In the genomic region with DNA sequence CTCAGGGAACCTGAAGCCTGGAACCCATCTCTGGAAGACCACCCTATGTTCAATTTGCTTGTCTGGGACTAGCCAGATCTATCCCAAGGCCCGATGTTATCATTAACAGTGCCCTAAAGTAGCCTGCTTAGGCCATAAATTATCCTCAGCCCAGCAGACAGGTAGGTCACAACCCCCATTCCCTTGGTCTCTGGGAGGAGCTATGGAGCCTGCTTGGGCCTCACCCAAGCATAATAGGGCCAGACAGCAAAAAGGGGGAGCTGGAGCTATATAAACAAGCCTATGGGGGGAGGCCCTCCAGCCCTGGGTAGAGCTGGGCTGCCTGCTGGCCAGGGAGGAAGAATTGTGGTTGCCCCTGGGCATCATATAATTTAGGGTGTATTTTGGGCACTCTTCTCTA, we compare ENCODE assay signal across 18 mouse cellular contexts. TPM values are rescaled to one million over a fixed set of nuclear protein-coding genes. Genes with fewer than 3 reads are reported as not detected.
DNase-seq lines count a peak whose midpoint lies in the region; ATAC-seq lines count a peak whose summit lies in the region.
"Had no signal": no experiment of that assay in that cellular context is flagged by ENCODE, and none has a peak within 500 bp of the region (broad histone marks: within the 10 kb centered on the region; RNA-seq: fewer than 3 reads in every experiment).

No protein-coding gene starts in this region.

- H3K27ac ChIP-seq in kidney, embryonic 15.5 days = peak overlapping the region; percentile 45
- peak overlapping the region; percentile 3; the same call in 1 of the 2 replicates for H3K27ac ChIP-seq in embryonic facial prominence, embryonic 13.5 days
- H3K27ac ChIP-seq in limb, embryonic 15.5 days = peak overlapping the region; percentile 71; the same call in 1 of the 2 replicates
- H3K27ac ChIP-seq: hindbrain, embryonic 13.5 days; liver, embryonic 12.5 days had no signal

- no peak overlapping the region for H3K4me3 ChIP-seq in kidney, embryonic 15.5 days (replicated peaks)
- no peak overlapping the region for H3K4me3 ChIP-seq in embryonic facial prominence, embryonic 13.5 days
- H3K4me3 ChIP-seq in limb, embryonic 15.5 days = no peak overlapping the region
- H3K4me3 ChIP-seq: forebrain, embryonic 10.5 days; heart, embryonic 12.5 days; hindbrain, embryonic 13.5 days; liver, embryonic 12.5 days had no signal

- peak; percentile 55 for ATAC-seq in kidney, embryonic 15.5 days (replicated peaks; ENCODE audit: low FRiP score)
- ATAC-seq in embryonic facial prominence, embryonic 13.5 days (ENCODE audit: insufficient number of reproducible peaks, insufficient read depth, low FRiP score, low TSS enrichment, low read depth) = no peak
- no peak for ATAC-seq in limb, embryonic 15.5 days (ENCODE audit: insufficient number of reproducible peaks, low FRiP score, low TSS enrichment, low read depth)
- ATAC-seq: liver, embryonic 12.5 days had no signal

- DNase-seq in kidney, adult 11 months = no peak
- peak; percentile 45 for DNase-seq in embryo, embryonic 10 days (ENCODE audit: low spot score)
- no peak for DNase-seq in lung, postnatal 14 days
- no peak for DNase-seq in lung, adult 18-20 months
- DNase-seq: B cell, adult 2 months; cerebellum, adult 2 months; cerebellum, postnatal 36 days; lung, embryonic 14.5 days; lung, postnatal 4 days; thymus, postnatal 4 days had no signal

- no peaks in the 10 kb centered on the region for H3K36me3 ChIP-seq in kidney, embryonic 15.5 days
- H3K36me3 ChIP-seq in embryonic facial prominence, embryonic 13.5 days = no peaks in the 10 kb centered on the region
- H3K36me3 ChIP-seq in limb, embryonic 15.5 days = no peaks in the 10 kb centered on the region
- H3K36me3 ChIP-seq: forebrain, embryonic 10.5 days; heart, embryonic 12.5 days; hindbrain, embryonic 13.5 days; liver, embryonic 12.5 days had no signal

- peaks cover 77% of the 10 kb centered on the region for H3K4me1 ChIP-seq in kidney, embryonic 15.5 days
- peaks cover 73% of the 10 kb centered on the region for H3K4me1 ChIP-seq in embryonic facial prominence, embryonic 13.5 days
- peaks cover 76% of the 10 kb centered on the region for H3K4me1 ChIP-seq in limb, embryonic 15.5 days
- H3K4me1 ChIP-seq: liver, embryonic 12.5 days had no signal

- no peak overlapping the region for H3K9ac ChIP-seq in kidney, embryonic 15.5 days
- no peak overlapping the region for H3K9ac ChIP-seq in embryonic facial prominence, embryonic 13.5 days
- no peak overlapping the region for H3K9ac ChIP-seq in limb, embryonic 15.5 days
- H3K9ac ChIP-seq: heart, embryonic 12.5 days; hindbrain, embryonic 13.5 days; liver, embryonic 12.5 days; lung, embryonic 14.5 days had no signal

- no peak overlapping the region for H3K4me2 ChIP-seq in kidney, embryonic 15.5 days
- H3K4me2 ChIP-seq in embryonic facial prominence, embryonic 13.5 days = no peak overlapping the region
- H3K4me2 ChIP-seq in limb, embryonic 15.5 days = no peak overlapping the region
- H3K4me2 ChIP-seq: heart, embryonic 12.5 days; hindbrain, embryonic 13.5 days; liver, embryonic 12.5 days; lung, embryonic 14.5 days; midbrain, embryonic 11.5 days had no signal

- 0% methylated on average over 1 of the region's 1 CpGs for WGBS in kidney, embryonic 15.5 days
- WGBS in embryonic facial prominence, embryonic 13.5 days = 91% methylated on average over 1 of the region's 1 CpGs
- WGBS in limb, embryonic 15.5 days = 13% methylated on average over 1 of the region's 1 CpGs

- H3K9me3 ChIP-seq in kidney, embryonic 15.5 days (replicated peaks) = no peaks in the 10 kb centered on the region
- H3K9me3 ChIP-seq in embryonic facial prominence, embryonic 13.5 days = no peaks in the 10 kb centered on the region
- no peaks in the 10 kb centered on the region for H3K9me3 ChIP-seq in limb, embryonic 15.5 days
- H3K9me3 ChIP-seq: forebrain, embryonic 10.5 days; heart, embryonic 12.5 days; hindbrain, embryonic 13.5 days; liver, embryonic 12.5 days had no signal

- peaks cover 17% of the 10 kb centered on the region; the same call in 1 of the 2 replicates for H3K27me3 ChIP-seq in kidney, embryonic 15.5 days
- H3K27me3 ChIP-seq in embryonic facial prominence, embryonic 13.5 days = no peaks in the 10 kb centered on the region
- H3K27me3 ChIP-seq in limb, embryonic 15.5 days = peaks cover 4% of the 10 kb centered on the region; the same call in 1 of the 2 replicates

RNA-seq across cellular contexts. Expression of gene Col1a1, which starts 59.3 kb away (rescaled TPM):
- 1,101 and 1,120 TPM in 2 replicates for polyA plus RNA-seq in kidney, embryonic 15.5 days (2015; fragmentation: Nextera tagmentation; extraction: Ambion mirVana)
- polyA plus RNA-seq in embryonic facial prominence, embryonic 13.5 days (2015; fragmentation: Nextera tagmentation; extraction: Ambion mirVana) = 1,060 and 1,259 TPM in 2 replicates
- 4,882 and 5,832 TPM in 2 replicates for polyA plus RNA-seq in limb, embryonic 15.5 days (2015; fragmentation: Nextera tagmentation; extraction: Ambion mirVana)

Comparison
In these comparisons a context has a peak if more than half of its experiments do, and no peak if none do; other contexts are left out.
1. H3K27ac ChIP-seq: peak in every context shown above with its lines; median percentile 71 in limb, embryonic 15.5 days; 45 in kidney, embryonic 15.5 days; 3 in embryonic facial prominence, embryonic 13.5 days.